Mouse (Mus musculus) kidney, postnatal 0 days (tissue): ENCODE results near the gene Zfp286. TPM values are rescaled to one million over a fixed set of nuclear protein-coding genes. Genes with fewer than 3 reads are reported as not detected.
A peak's percentile ranks its signal among the peaks of the same experiment; 100 is the strongest.

Source experiments
- ATAC-seq: fragments of 200-750 bp; cut with Nextera tagmentation; replicated peaks from 2 replicates; pipeline ENCODE4 v1.8.0; 2017; ENCODE audit warnings: low read depth, moderate number of reproducible peaks, moderate TSS enrichment, moderate library complexity; ENCODE audit not compliant: low FRiP score
- DNase-seq: peaks from one replicate; pipeline ENCODE4 v3.0.0-alpha.2; 2016; ENCODE audit warnings: low spot score
- H3K27ac ChIP-seq: fragments of 300-500 bp; sonication (generic); 2 replicates; pipeline ENCODE4 v1.5.1; 2014; ENCODE audit warnings: mild to moderate bottlenecking
- H3K27me3 ChIP-seq: fragments of 300-500 bp; sonication (generic); 2 replicates; pipeline ENCODE4 v1.6.1; 2014; ENCODE audit warnings: low read length, mixed read lengths; ENCODE audit not compliant: insufficient read depth
- H3K36me3 ChIP-seq: fragments of 300-500 bp; sonication (generic); 2 replicates; pipeline ENCODE4 v1.6.1; 2014; ENCODE audit warnings: low read length, mixed read lengths; ENCODE audit not compliant: insufficient read depth
- H3K4me1 ChIP-seq: fragments of 300-500 bp; sonication (generic); replicated peaks from 2 replicates; pipeline ENCODE4 v1.6.1; 2014; ENCODE audit warnings: antibody characterized with exemption, low read length, mixed read lengths; ENCODE audit not compliant: insufficient read depth
- H3K4me2 ChIP-seq: fragments of 300-500 bp; sonication (generic); 2 replicates; pipeline ENCODE4 v1.6.1; 2014; ENCODE audit warnings: mild to moderate bottlenecking, low read length, moderate library complexity, mixed read lengths
- H3K4me3 ChIP-seq: fragments of 300-500 bp; sonication (generic); replicated peaks from 2 replicates; pipeline ENCODE4 v1.5.1; 2014; ENCODE audit warnings: low read depth, low read length
- H3K9ac ChIP-seq: fragments of 300-500 bp; sonication (generic); 2 replicates; pipeline ENCODE4 v1.6.1; 2014; ENCODE audit warnings: low read depth, low read length
- H3K9me3 ChIP-seq: fragments of 300-500 bp; sonication (generic); replicated peaks from 2 replicates; pipeline ENCODE4 v1.6.1; 2016; ENCODE audit warnings: low read length, inconsistent platforms, mixed read lengths
- CTCF ChIP-seq: IDR thresholded peaks from 2 replicates; pipeline ENCODE4 v1.5.1; 2016; ENCODE audit warnings: antibody characterized with exemption, low read depth, mild to moderate bottlenecking, moderate library complexity
- WGBS: fragments of 180-500 bp; shearing (Covaris S2); extraction: QIAGEN DNeasy Blood & Tissue Kit; methylation state at CpG from one replicate; pipeline ENCODE4 v1.1.7; 2014; 5-methylcytosine and 5-hydroxymethylcytosine counted together
- polyA plus RNA-seq: library from polyadenylated mRNA; unstranded; fragments of >200 nt; fragmentation: Nextera tagmentation; extraction: Ambion mirVana; gene quantifications from 2 replicates; pipeline ENCODE4 v1.2.1, GENCODE M21; 2015

Zfp286 gene
- polyA plus RNA-seq, 1 experiment from 2014 or later = 10.8 TPM

DNA sequence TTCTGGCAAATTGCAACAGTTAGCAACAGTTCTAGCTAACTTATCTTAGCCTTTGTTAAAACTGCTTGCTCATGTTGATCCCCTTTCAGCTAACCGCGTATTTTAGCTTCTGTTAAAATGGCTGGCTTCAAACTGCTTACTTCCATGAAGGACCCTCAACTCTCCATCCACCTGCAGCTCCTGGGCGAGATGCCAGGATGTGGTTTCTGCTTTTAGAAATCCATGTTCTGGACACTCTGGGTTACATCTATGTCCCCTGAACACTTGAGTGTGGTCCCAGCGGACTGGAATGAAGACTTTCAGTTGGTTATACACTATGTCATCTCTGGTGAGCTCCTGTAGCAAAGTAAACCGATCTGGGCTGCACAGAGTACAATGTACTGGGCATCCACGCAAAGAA, 23.0 kb upstream of the Zfp286 start:
- TF ChIP-seq CTCF = no peak
- no peak for DNase-seq
- no peak for ATAC-seq
- Histone ChIP-seq H3K9me3 (no peaks in the 10 kb centered on the region), H3K4me2 (no peak overlapping the region), H3K27me3 (no peaks in the 10 kb centered on the region), H3K27ac (no peak overlapping the region), H3K4me1 (no peaks in the 10 kb centered on the region), H3K4me3 (no peak overlapping the region), H3K9ac (no peak overlapping the region), H3K36me3 (no peaks in the 10 kb centered on the region)
- 89% methylated on average over 6 of the region's 6 CpGs for WGBS

DNA sequence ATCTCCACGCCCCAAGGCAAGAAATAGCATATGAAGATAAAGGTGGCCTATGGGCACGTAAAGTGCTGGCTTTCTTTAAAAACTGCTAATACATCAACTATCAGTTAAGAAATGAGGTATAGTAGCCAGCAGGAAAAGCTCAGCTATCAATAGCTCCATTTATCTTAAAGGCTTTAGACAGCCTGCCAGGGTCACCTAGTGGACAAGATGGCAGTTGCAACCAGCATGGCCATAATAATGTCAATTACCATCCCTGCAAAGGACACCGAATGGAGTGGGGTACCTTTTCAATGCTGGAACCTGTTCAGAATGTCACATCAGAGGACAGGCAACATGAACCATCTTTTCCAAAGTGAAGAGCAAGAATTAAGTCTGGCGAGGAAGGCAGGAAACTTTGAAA, 19.9 kb upstream of the Zfp286 start:
- ATAC-seq (no peak), DNase-seq (peak; percentile 27)
- H3K4me3 ChIP-seq = no peak overlapping the region
- H3K9me3 ChIP-seq = no peaks in the 10 kb centered on the region
- TF ChIP-seq CTCF = peak; percentile 74
- H3K9ac ChIP-seq = no peak overlapping the region
- no peaks in the 10 kb centered on the region for H3K27me3 ChIP-seq
- H3K4me1 ChIP-seq = no peaks in the 10 kb centered on the region
- no peak overlapping the region for H3K27ac ChIP-seq
- H3K4me2 ChIP-seq = no peak overlapping the region
- 53% methylated on average over 4 of the region's 4 CpGs for WGBS
- H3K36me3 ChIP-seq = no peaks in the 10 kb centered on the region

DNA sequence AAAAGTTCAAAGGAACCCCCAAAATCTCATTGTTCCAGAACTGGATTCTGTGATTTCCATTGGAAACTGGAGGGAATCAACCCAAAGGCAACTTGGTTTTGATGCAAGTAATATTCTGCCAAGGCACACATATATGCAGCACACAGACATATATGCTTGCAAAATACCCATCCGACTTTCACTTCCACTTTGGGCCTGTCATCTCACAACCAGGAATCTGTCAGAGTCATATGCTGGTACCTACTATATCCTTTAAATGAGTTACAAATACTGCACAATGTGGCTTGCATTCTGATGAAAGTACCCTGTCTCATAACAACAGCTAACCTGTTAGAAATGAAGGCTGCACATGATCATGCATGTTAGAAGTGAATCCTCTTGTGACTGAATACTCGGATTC, 18.7 kb upstream of the Zfp286 start:
- Histone ChIP-seq H3K4me2 (no peak overlapping the region), H3K9ac (no peak overlapping the region), H3K36me3 (no peaks in the 10 kb centered on the region), H3K4me1 (no peaks in the 10 kb centered on the region), H3K27me3 (no peaks in the 10 kb centered on the region), H3K27ac (no peak overlapping the region), H3K9me3 (no peaks in the 10 kb centered on the region), H3K4me3 (no peak overlapping the region)
- no peak for TF ChIP-seq CTCF
- DNase-seq (no peak), ATAC-seq (no peak)
- 91% methylated on average over 2 of the region's 2 CpGs for WGBS

DNA sequence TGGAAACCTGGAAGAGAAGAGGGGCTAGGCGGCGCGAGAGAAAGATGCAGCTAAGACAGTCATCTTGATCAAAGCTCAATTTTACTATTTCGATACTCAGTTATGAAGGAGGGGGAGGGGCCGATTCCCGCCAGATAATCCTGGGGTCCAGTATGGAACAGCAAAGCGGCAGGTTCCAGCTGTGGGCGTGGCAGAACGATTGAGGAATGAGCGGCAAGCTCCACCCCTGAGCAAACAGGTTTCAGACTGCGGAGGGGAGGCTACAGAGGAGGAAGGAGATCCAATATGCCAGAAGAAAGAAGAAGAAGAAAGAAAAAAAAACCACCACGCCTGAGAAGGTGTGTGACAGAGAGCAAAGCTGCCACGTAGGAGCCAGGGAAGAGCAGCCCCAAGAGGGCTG, 14.9 kb upstream of the Zfp286 start:
- H3K9ac ChIP-seq = no peak overlapping the region
- TF ChIP-seq CTCF = no peak
- no peak overlapping the region for H3K4me3 ChIP-seq
- no peaks in the 10 kb centered on the region for H3K27me3 ChIP-seq
- DNase-seq (no peak), ATAC-seq (no peak)
- H3K4me1 ChIP-seq = no peaks in the 10 kb centered on the region
- 65% methylated on average over 13 of the region's 13 CpGs for WGBS
- H3K27ac ChIP-seq = no peak overlapping the region
- H3K4me2 ChIP-seq = no peak overlapping the region
- H3K9me3 ChIP-seq = no peaks in the 10 kb centered on the region
- H3K36me3 ChIP-seq = no peaks in the 10 kb centered on the region

DNA sequence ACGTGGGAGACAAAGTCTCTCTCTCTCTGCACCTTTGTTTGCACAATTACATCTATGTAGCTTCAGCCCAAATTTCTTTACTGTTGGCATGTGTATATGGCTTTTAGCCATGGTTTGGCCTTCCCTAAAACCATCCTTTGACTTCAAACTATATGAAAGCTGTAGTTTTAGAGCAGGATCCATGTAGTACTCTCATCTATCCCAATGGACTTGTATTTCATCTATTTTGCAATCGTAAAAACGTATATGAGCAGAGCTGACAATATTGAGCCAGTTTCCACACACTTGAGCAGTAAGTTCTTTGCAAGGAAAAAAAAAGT, 315 bp upstream of the Zfp286 start:
- H3K4me3 ChIP-seq = peak overlapping the region; percentile 42
- H3K4me2 ChIP-seq = peak overlapping the region; percentile 71
- no peak for TF ChIP-seq CTCF
- H3K27ac ChIP-seq = no peak overlapping the region
- peaks cover 3% of the 10 kb centered on the region; the same call in 1 of the 2 replicates for H3K4me1 ChIP-seq
- 0 out of 2 replicates have a peak overlapping the region, but pooled peaks have one; percentile 36 for H3K9ac ChIP-seq
- no peaks in the 10 kb centered on the region for H3K9me3 ChIP-seq
- WGBS = 55% methylated on average over 3 of the region's 3 CpGs
- DNase-seq (peak; percentile 7), ATAC-seq (no peak)
- no peaks in the 10 kb centered on the region for H3K36me3 ChIP-seq
- H3K27me3 ChIP-seq = no peaks in the 10 kb centered on the region

DNA sequence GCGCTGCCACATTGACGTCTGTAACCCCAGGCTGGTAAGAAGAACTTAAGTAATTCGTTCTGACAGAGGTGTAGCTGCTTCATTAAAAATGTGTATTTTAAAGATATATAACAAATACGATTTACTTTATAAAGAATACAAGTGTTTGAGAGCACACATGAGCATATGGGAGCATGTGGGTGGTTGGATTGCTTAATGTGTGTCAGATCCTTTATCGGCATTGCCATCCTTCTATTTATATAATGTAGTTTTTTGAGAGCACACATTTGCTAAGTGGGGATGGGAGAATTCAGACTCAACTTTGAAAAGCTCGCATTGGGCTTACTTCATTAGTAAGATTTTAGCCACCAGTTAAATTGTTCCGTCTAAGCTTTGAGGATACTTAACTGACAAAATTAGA, 12.8 kb downstream of the Zfp286 start:
- Histone ChIP-seq H3K9ac (no peak overlapping the region), H3K36me3 (peaks cover 27% of the 10 kb centered on the region), H3K27me3 (no peaks in the 10 kb centered on the region), H3K27ac (no peak overlapping the region), H3K4me3 (no peak overlapping the region), H3K9me3 (peaks cover 19% of the 10 kb centered on the region), H3K4me1 (no peaks in the 10 kb centered on the region), H3K4me2 (no peak overlapping the region)
- no peak for TF ChIP-seq CTCF
- no peak for ATAC-seq
- 96% methylated on average over 7 of the region's 7 CpGs for WGBS
- DNase-seq = no peak

DNA sequence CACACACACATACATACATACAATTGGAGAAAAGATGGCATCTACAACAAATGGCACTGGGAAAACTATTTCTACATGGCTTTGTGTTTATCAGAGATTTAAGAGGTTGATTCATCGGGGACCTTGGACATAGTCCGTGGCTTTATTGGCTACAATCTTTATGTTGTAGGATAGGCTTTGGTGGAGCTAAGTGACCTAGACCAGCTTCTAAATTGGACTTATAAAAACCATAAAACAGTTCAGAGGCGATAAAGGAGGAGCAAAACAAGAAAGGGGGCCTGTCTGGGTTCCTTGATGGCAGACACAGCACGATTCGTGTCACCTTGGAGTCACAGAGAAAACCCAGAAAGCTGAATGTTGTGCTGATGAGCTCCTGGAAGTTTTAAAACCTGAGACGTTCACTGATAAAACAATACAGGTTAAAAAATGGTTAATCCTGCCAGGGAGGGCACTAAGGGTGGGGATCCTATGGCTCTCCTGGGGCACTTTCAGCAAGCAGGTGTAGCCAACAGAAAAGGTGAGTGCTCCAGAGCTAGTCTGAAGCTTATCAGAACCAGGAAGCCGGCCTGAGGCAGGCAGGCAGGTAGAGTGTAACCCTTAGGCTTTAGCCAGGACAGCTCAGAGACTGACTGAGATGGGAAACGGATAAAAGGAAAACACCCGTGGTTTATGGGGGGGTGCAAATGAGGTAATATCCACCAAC, 28.4 kb downstream of the Zfp286 start:
- DNase-seq = no peak
- 55% methylated on average over 9 of the region's 9 CpGs for WGBS
- H3K36me3 ChIP-seq = no peaks in the 10 kb centered on the region

More for the DNA sequence above, 28.4 kb downstream of the Zfp286 start:
- Histone ChIP-seq H3K27ac (no peak overlapping the region), H3K9me3 (no peaks in the 10 kb centered on the region), H3K4me3 (no peak overlapping the region), H3K4me2 (no peak overlapping the region), H3K27me3 (no peaks in the 10 kb centered on the region), H3K4me1 (no peaks in the 10 kb centered on the region), H3K9ac (no peak overlapping the region)
- no peak for ATAC-seq
- TF ChIP-seq CTCF = no peak
